Mouse (Mus musculus) Muller cell, postnatal 12 days (primary cell): ENCODE measurements at regions not wholly inside any gene's neighbourhood (a gene's known extent, or its start where the extent isn't known, plus 50 kb on each side); places are given as distances from the start of the nearest gene placed in this dataset.

ENCODE experiments used
- DNase-seq: peaks from one replicate; pipeline ENCODE4 v3.0.0-alpha.2; 2015; ENCODE audit errors: inconsistent ontology term

- DNase-seq = no peak
Measured at GRCm38 (mm10) chr1:159398643-159399042, 124.9 kb upstream of the Tnr start.

GRCm38 (mm10) chr1:159406317-159406716 lies 117.3 kb upstream of the Tnr start:
- DNase-seq = no peak

- no peak for DNase-seq
Measured at GRCm38 (mm10) chr1:159406781-159407180, 116.8 kb upstream of the Tnr start.

GRCm38 (mm10) chr1:159413374-159413773 lies 110.2 kb upstream of the Tnr start:
- DNase-seq = peak; percentile 11

- DNase-seq = no peak
Measured at GRCm38 (mm10) chr1:159415656-159416055, 107.9 kb upstream of the Tnr start.

GRCm38 (mm10) chr1:159417176-159417575 lies 106.4 kb upstream of the Tnr start:
- DNase-seq = no peak

GRCm38 (mm10) chr1:159419301-159419965 lies 104.1 kb upstream of the Tnr start:
- no peak for DNase-seq

GRCm38 (mm10) chr1:159420189-159420588 lies 103.4 kb upstream of the Tnr start:
- DNase-seq = no peak

- no peak for DNase-seq
Measured at GRCm38 (mm10) chr1:159423694-159424093, 99.9 kb upstream of the Tnr start.

GRCm38 (mm10) chr1:159429926-159430325 lies 93.6 kb upstream of the Tnr start:
- DNase-seq = no peak

GRCm38 (mm10) chr1:159433521-159433920 lies 90.0 kb upstream of the Tnr start:
- no peak for DNase-seq

- no peak for DNase-seq
Measured at GRCm38 (mm10) chr1:159440770-159441169, 82.8 kb upstream of the Tnr start.

- no peak for DNase-seq
Measured at GRCm38 (mm10) chr1:159444093-159444492, 79.5 kb upstream of the Tnr start.

GRCm38 (mm10) chr1:159445465-159445864 lies 78.1 kb upstream of the Tnr start:
- DNase-seq = no peak

GRCm38 (mm10) chr1:159451462-159451861 lies 72.1 kb upstream of the Tnr start:
- DNase-seq = no peak

- DNase-seq = peak; percentile 7
Measured at GRCm38 (mm10) chr1:159460876-159461275, 62.7 kb upstream of the Tnr start.

- DNase-seq = peak; percentile 8
Measured at GRCm38 (mm10) chr1:159470941-159471340, 52.6 kb upstream of the Tnr start.
